9 mouse cellular contexts compared by ENCODE assay signal in the genomic region with DNA sequence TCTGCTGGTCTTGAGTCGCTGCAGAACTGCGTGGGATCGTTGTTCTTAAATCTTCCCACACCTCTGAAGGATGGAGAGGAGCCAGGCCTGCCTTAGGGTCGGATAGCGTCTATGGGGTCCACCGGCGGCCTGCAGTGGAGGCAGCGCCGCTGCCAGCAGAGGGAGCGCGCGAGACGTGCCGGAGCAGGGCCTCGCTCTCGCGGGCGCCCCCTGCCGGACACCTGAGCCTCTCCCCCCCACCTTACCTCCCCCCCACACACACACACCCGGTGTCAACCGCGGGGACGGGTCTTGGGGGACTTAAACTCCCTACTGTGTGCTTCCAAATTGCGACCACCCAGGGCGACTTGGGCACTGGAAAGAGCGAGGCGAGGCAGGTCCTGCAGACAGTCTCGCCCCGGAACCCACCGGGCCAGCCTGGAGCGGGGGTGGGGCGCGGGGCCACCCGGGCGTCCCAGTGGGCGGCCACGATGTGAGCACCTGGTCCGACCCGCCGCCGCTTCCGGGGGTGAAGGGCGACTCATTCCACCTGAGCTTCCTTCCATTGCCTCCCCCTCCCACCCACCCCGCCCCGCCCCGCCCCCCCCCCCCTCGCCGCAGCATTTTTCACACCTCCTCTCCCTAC. TPM values are rescaled to one million over a fixed set of nuclear protein-coding genes. Genes with fewer than 3 reads are reported as not detected.
DNase-seq lines count a peak whose midpoint lies in the region; ATAC-seq lines count a peak whose summit lies in the region.
"Had no signal": no experiment of that assay in that cellular context is flagged by ENCODE, and none has a peak within 500 bp of the region (broad histone marks: within the 10 kb centered on the region; RNA-seq: fewer than 3 reads in every experiment).

No protein-coding gene starts in this region.

- peaks cover 82% of the 10 kb centered on the region for H3K27me3 ChIP-seq in hindbrain, embryonic 10.5 days (ENCODE audit: insufficient read depth, poor library complexity, severe bottlenecking)

- peak; percentile 43 for ATAC-seq in frontal cortex, adult (ENCODE audit: low TSS enrichment)

- H3K36me3 ChIP-seq in hindbrain, embryonic 10.5 days: no peaks in the 10 kb centered on the region

- DNase-seq in Muller cell, postnatal 12 days (ENCODE audit: inconsistent ontology term): peak; percentile 74
- DNase-seq in cerebellum, adult 8-10 months: peak; percentile 68
- peak; percentile 82 for DNase-seq in hindbrain, embryonic 10.5 days (ENCODE audit: low spot score)
- DNase-seq in layer of hippocampus, postnatal 25 days (ENCODE audit: extremely low spot score in 1 of 2, low spot score in 1 of 2): peak; percentile 75 to 90
- peak; percentile 66 for DNase-seq in lung, postnatal 25 days (ENCODE audit: low spot score)
- peak; percentile 69 for DNase-seq in right cerebral cortex, adult 18-20 months
- DNase-seq in urinary bladder, adult 2 months (ENCODE audit: low spot score): peak; percentile 77

- WGBS in hindbrain, embryonic 10.5 days: 2% methylated on average over 43 of the region's 48 CpGs

- H3K4me1 ChIP-seq in hindbrain, embryonic 10.5 days (replicated peaks): peaks cover 37% of the 10 kb centered on the region

- H3K27ac ChIP-seq in hindbrain, embryonic 10.5 days: no peak overlapping the region
- H3K27ac ChIP-seq: macrophage had no signal

- H3K9me3 ChIP-seq in hindbrain, embryonic 10.5 days: no peaks in the 10 kb centered on the region

- H3K4me3 ChIP-seq in hindbrain, embryonic 10.5 days: peak overlapping the region; percentile 44

RNA-seq across cellular contexts. Expression of gene Smug1, which starts 15.4 kb away (rescaled TPM):
- 24.3 TPM in 2 replicates for polyA plus RNA-seq in hindbrain, embryonic 10.5 days (2016; fragmentation: Nextera tagmentation; extraction: Ambion mirVana)
- 10 to 100 TPM; 17.4 to 20.2 TPM for total RNA-seq in layer of hippocampus, postnatal 25 days (2021)
- 15.1 and 18.5 TPM in 2 replicates for polyA plus RNA-seq in urinary bladder, adult 2 months (2012; rRNA removed)

RNA-seq across cellular contexts. Expression of gene Cbx5, which starts 57.3 kb away (rescaled TPM):
- 157 and 186 TPM in 2 replicates for polyA plus RNA-seq in hindbrain, embryonic 10.5 days (2016; fragmentation: Nextera tagmentation; extraction: Ambion mirVana)
- 100 to 1,000 TPM; 180 to 183 TPM for total RNA-seq in layer of hippocampus, postnatal 25 days (2021)
- 23.9 and 24.4 TPM in 2 replicates for polyA plus RNA-seq in urinary bladder, adult 2 months (2012; rRNA removed)

RNA-seq across cellular contexts. Expression of gene Hnrnpa1, which starts 58.0 kb away (rescaled TPM):
- 1,344 and 1,669 TPM in 2 replicates for polyA plus RNA-seq in hindbrain, embryonic 10.5 days (2016; fragmentation: Nextera tagmentation; extraction: Ambion mirVana)
- total RNA-seq in layer of hippocampus, postnatal 25 days (2021): 100 to 1,000 TPM; 253 to 258 TPM
- polyA plus RNA-seq in urinary bladder, adult 2 months (2012; rRNA removed): 323 and 341 TPM in 2 replicates
